Mouse (Mus musculus) spleen, adult 2 months (tissue): ENCODE measurements around the gene Kif22. TPM values are rescaled to one million over a fixed set of nuclear protein-coding genes. Genes with fewer than 3 reads are reported as not detected.
A peak's percentile ranks its signal among the peaks of the same experiment; 100 is the strongest.

Source experiments
- DNase-seq, 2 experiments: peaks; one replicate each; pipeline versions ENCODE4 v3.0.0 to v3.0.0-alpha.2; 2012 to 2021; ENCODE audit warnings: low spot score in 2 of 2, low read depth in 1 of 2
- H3K27ac ChIP-seq: fragments of 200-500 bp; 2 replicates; pipeline ENCODE4 v1.5.1; 2012; ENCODE audit warnings: low read length, inconsistent platforms; ENCODE audit not compliant: insufficient read depth
- H3K27me3 ChIP-seq: fragments of 200-500 bp; 2 replicates; pipeline ENCODE4 v1.6.1; 2012; ENCODE audit warnings: mild to moderate bottlenecking, moderate library complexity, low read length, inconsistent platforms; ENCODE audit not compliant: control insufficient read depth, insufficient read depth
- H3K36me3 ChIP-seq: fragments of 200-500 bp; 2 replicates; pipeline ENCODE4 v1.6.1; 2012; ENCODE audit warnings: mild to moderate bottlenecking, low read length, inconsistent platforms; ENCODE audit not compliant: control insufficient read depth, insufficient read depth
- H3K4me1 ChIP-seq: fragments of 200-500 bp; 2 replicates; pipeline ENCODE4 v1.6.1; 2011; ENCODE audit warnings: inconsistent platforms; ENCODE audit not compliant: control insufficient read depth, insufficient read depth, insufficient read length
- H3K4me3 ChIP-seq: fragments of 200-500 bp; 2 replicates; pipeline ENCODE4 v1.5.1; 2011; ENCODE audit warnings: mild to moderate bottlenecking, inconsistent platforms; ENCODE audit not compliant: insufficient read depth, insufficient read length; ENCODE audit errors: extremely low read depth
- CTCF ChIP-seq: fragments of 200-500 bp; IDR thresholded peaks from 2 replicates; pipeline ENCODE4 v1.5.1; 2011; ENCODE audit warnings: mild to moderate bottlenecking, inconsistent platforms; ENCODE audit not compliant: insufficient read depth, insufficient read length, insufficient replicate concordance; ENCODE audit errors: extremely low read depth
- POLR2A ChIP-seq: fragments of 200-500 bp; IDR thresholded peaks from 2 replicates; pipeline ENCODE4 v1.6.1; 2011; ENCODE audit warnings: low read depth, low read length, inconsistent platforms
- WGBS: fragments of 180-500 bp; shearing (Covaris S2); methylation state at CpG from one replicate; pipeline ENCODE4 v1.1.7; 2018; 5-methylcytosine and 5-hydroxymethylcytosine counted together
- polyA plus RNA-seq: library from polyadenylated mRNA; depleted of rRNA; stranded (reverse); fragments of >200 nt; gene quantifications from 2 replicates; pipeline ENCODE4 v1.2.3, GENCODE M21; 2012

Gene Kif22
- polyA plus RNA-seq, 1 experiment, result 6.3 TPM

DNA sequence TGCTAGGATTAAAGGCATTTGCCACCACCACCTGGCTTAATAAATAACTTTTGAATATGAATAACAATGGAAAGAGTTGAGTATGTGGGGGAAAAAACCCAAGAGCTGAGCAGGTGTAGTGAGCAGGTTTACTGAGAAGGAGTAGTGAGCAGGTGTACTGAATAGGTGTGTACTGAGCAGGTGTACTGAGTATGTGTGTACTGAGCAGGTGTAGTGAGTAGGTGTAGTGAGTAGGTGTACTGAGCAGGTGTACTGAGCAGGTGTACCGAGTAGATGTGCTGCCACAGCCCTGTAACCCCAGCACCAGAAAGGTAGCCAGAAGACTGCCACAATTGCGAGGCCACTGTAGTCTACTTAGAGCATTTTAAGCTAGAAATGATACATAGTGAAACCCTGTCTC lies 42.5 kb upstream of the Kif22 start:
- no peaks in the 10 kb centered on the region for H3K27me3 ChIP-seq
- H3K27ac ChIP-seq, result no peak overlapping the region
- H3K4me1 ChIP-seq, result peaks cover 22% of the 10 kb centered on the region; the same call in 1 of the 2 replicates
- whole genome bisulfite sequencing, result 83% methylated on average over 2 of the region's 2 CpGs
- H3K36me3 ChIP-seq, result no peaks in the 10 kb centered on the region
- TF ChIP-seq CTCF (no peak), POLR2A (no peak)
- H3K4me3 ChIP-seq, result no peak overlapping the region
- no peak for DNase-seq

DNA sequence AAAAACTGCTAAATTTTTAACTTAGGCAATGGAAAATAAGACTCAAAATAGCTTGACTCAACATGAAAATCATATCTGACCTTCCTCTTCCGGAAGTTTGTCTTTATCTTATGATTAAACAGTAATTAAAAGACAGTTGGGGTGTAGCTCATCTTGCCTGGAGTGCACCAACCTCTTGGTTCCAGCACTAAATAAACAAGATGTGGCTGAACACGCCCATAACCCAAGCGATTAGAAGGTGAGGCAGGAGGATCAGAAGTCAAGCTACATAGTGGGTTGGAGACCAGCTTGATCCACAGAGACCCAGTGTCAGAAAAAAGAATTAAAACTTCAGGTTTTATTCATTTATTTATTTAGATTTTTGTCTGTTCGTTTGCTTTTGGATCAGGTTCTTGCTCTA lies 41.4 kb upstream of the Kif22 start:
- Histone ChIP-seq H3K36me3 (no peaks in the 10 kb centered on the region), H3K4me3 (no peak overlapping the region), H3K27ac (no peak overlapping the region), H3K4me1 (peaks cover 22% of the 10 kb centered on the region; the same call in 1 of the 2 replicates), H3K27me3 (no peaks in the 10 kb centered on the region)
- DNase-seq, result no peak
- TF ChIP-seq POLR2A (no peak), CTCF (no peak)
- WGBS, result 47% methylated on average over 4 of the region's 4 CpGs

DNA sequence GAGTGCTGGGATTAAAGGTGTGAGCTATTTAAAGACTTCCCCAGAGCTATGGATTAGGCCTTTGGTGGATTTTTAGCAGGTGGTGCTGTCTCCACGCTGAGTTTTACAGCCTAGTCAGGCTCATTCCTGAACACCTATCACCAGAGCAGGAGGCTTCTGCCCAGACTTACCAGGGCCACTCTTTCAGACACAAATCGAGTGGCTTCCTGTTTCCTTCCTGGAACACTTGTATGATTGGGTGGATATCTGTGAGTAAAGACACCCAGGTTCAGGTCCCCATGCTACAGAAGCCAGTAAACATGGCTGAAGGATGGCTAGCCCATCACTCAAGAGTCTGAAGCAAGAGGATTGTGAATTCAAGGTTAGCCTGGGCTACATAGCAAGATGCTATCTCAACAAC lies 40.7 kb upstream of the Kif22 start:
- TF ChIP-seq POLR2A (no peak), CTCF (no peak)
- Histone ChIP-seq H3K36me3 (no peaks in the 10 kb centered on the region), H3K4me3 (no peak overlapping the region), H3K27ac (no peak overlapping the region; the same call in 1 of the 2 replicates), H3K27me3 (no peaks in the 10 kb centered on the region), H3K4me1 (peaks cover 22% of the 10 kb centered on the region; the same call in 1 of the 2 replicates)
- no peak for DNase-seq
- WGBS, result 8% methylated on average over 2 of the region's 2 CpGs

- Histone ChIP-seq H3K4me1 (peaks cover 19% of the 10 kb centered on the region; the same call in 1 of the 2 replicates), H3K27ac (peak overlapping the region; percentile 30)
These were observed 40.0 kb upstream of the Kif22 start for GRCm38 (mm10) chr7:127082271-127082670.

DNA sequence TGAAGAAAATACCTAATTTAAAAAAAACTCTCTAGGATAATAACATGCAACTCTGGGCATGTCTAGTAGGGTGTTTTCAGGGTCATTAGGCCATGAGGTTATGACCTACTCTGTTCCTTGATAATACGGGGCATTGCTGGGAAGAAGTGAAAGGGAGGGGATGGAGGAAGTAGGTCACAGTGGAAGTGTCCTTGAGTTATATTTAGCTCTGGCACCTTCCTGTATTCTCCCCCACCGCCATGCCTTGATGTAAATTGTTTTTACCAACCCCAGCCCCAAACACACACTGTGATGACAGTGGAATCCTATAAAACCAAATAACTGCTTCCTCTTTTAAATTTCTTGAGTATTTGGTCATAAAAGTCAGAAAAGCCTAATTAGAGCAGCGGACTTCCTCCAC lies 37.8 kb upstream of the Kif22 start:
- TF ChIP-seq POLR2A (no peak), CTCF (no peak)
- DNase-seq, result no peak
- no peaks in the 10 kb centered on the region for H3K36me3 ChIP-seq
- WGBS, result 25% methylated on average over 3 of the region's 3 CpGs
- peak overlapping the region; percentile 61; the same call in 1 of the 2 replicates for H3K27ac ChIP-seq
- H3K4me3 ChIP-seq, result no peak overlapping the region
- H3K4me1 ChIP-seq, result peaks cover 19% of the 10 kb centered on the region; the same call in 1 of the 2 replicates
- no peaks in the 10 kb centered on the region for H3K27me3 ChIP-seq

More at GRCm38 (mm10) chr7:127082271-127082670, 40.0 kb upstream of the Kif22 start:
- Histone ChIP-seq H3K36me3 (no peaks in the 10 kb centered on the region), H3K27me3 (no peaks in the 10 kb centered on the region), H3K4me3 (no peak overlapping the region)
- 20% methylated on average over 8 of the region's 8 CpGs for WGBS
- TF ChIP-seq POLR2A (no peak), CTCF (no peak)
- no peak for DNase-seq

- no peak overlapping the region for H3K27ac ChIP-seq
- DNase-seq, result peak in 1 of 2 experiments; percentile 32
- no peaks in the 10 kb centered on the region for H3K36me3 ChIP-seq
- no peak overlapping the region for H3K4me3 ChIP-seq
- H3K4me1 ChIP-seq, result peaks cover 13% of the 10 kb centered on the region; the same call in 1 of the 2 replicates
- H3K27me3 ChIP-seq, result no peaks in the 10 kb centered on the region
- TF ChIP-seq POLR2A (no peak), CTCF (peak; percentile 27; the same call in 1 of the 2 replicates)
- WGBS, result 84% methylated on average over 3 of the region's 3 CpGs
These were observed 35.4 kb upstream of the Kif22 start for GRCm38 (mm10) chr7:127077692-127078091.

- WGBS, result 99% methylated on average over 5 of the region's 5 CpGs
- no peak overlapping the region for H3K27ac ChIP-seq
- TF ChIP-seq POLR2A (no peak), CTCF (no peak)
- H3K4me1 ChIP-seq, result peaks cover 2% of the 10 kb centered on the region; the same call in 1 of the 2 replicates
- H3K36me3 ChIP-seq, result no peaks in the 10 kb centered on the region
- no peak for DNase-seq
- H3K4me3 ChIP-seq, result no peak overlapping the region
- no peaks in the 10 kb centered on the region for H3K27me3 ChIP-seq
These were observed 33.9 kb upstream of the Kif22 start for GRCm38 (mm10) chr7:127076188-127076587.
